Mouse (Mus musculus) T-cell, adult 2 months (primary cell): ENCODE results near the gene Pold1.

ENCODE experiments used
- DNase-seq: peaks from one replicate; pipeline ENCODE4 v3.0.0; 2022; ENCODE audit warnings: low spot score

The Pold1 gene

DNA sequence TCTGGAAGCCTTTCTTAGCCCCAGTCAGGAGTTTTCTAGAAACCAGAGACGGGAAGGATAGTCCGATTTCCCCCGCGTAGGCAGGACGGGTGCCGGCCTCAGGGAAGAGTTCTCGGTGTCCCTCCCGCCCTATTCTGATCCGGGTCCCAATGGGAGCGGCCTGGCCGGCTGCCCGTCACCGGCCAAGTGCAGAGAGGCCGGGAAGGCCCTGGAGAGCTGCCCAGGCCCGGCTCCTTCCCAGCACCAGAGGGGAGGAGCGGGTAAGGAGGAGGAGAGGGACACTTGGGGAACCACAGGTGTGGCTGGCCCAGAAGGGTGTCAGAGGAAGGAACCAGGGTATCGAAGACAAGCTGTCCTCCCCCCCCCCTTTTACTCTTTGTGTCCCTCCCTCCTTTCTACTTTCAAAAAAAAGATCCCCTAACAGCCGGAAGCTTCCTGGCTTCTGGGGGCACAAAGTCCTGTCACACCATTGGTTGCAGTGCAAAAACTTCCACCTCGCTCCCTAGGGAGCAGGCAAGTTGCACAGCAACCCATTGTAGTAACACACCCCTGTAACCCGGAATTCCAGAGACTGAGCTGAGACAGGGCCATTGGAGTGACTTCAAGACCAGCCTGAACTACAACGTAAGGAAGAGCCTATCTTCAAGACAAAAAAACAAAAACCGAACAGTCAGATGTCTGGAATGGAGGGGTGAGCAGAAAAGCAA is 23.4 kb downstream of the Pold1 start:
- DNase-seq = no peak

- DNase-seq = no peak
Measured at GRCm38 (mm10) chr7:44524502-44524901, 24.1 kb downstream of the Pold1 start, which contains the start of gene Mybpc2. Gene Mybpc2 (minus strand): TSS chr7:44524656.

DNA sequence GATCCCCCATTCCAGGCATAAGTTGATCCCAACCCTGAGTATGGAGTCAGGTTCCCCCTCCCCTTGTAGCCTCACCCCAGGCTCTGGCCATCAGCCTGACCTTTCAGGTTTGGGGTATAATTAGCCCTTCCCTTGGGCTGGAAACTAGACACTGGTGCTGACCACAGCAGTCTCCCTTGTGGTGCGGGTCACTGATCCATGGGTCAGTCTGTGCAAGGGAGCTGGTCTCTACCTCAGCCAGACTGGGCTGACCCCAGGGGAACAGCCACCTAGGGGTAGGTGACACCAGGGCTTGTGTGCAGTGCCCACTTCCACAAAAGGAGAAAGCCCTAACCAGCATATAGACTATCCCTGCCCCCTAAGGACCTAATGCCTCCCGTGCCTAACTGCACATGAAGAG is 25.6 kb downstream of the Pold1 start:
- no peak for DNase-seq

- DNase-seq = peak; percentile 53
Measured at GRCm38 (mm10) chr7:44521710-44522109, 26.9 kb downstream of the Pold1 start.

DNA sequence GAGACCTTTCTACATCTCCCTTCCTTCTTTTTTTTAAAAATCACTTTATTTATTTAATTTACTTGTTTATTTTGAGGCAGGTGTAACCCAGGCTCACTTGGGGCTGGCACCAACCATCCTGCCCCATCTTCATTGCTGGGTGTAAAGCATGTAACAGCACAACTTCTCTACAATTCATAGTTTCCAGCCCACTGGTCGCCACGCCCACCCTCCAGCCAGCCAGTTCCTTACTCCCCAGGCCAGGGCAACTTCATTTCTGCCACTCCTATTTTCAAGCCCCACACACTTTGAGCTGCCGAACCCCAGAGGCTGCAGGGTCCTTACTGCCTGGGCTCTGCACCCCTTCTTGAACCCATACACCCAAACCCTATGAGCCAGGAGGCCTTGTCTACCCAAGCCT is 27.7 kb downstream of the Pold1 start:
- DNase-seq = no peak

- DNase-seq = no peak
Measured at GRCm38 (mm10) chr7:44519240-44519913, 29.3 kb downstream of the Pold1 start.

- no peak for DNase-seq
Measured at GRCm38 (mm10) chr7:44507491-44507890, 41.2 kb downstream of the Pold1 start.

DNA sequence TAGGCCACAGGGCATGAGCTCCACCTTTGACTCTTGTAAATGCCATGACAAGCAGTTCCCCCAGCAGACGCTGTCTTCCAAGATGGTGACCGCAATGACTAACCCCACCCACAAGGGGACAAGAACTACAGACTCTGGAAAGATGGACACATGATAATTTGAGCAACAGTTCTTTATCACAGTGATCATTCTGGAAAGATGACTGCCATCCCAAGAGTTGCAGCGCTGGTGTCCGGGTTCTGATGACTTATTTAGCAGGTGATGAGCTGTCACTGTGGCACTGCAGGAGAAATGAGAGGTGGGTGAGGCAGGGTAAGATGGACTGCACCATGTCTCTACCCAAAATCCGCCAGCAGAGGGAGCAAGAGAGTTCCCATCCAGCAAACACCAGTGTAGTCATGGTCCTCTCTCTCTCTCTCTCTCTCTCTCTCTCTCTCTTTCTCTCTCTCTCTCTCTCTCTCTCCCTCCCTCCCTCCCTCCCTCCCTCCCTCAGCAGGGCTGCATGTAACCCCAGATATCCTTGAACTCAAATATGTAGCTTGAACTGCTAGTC is 47.0 kb downstream of the Pold1 start:
- peak; percentile 71 for DNase-seq

DNA sequence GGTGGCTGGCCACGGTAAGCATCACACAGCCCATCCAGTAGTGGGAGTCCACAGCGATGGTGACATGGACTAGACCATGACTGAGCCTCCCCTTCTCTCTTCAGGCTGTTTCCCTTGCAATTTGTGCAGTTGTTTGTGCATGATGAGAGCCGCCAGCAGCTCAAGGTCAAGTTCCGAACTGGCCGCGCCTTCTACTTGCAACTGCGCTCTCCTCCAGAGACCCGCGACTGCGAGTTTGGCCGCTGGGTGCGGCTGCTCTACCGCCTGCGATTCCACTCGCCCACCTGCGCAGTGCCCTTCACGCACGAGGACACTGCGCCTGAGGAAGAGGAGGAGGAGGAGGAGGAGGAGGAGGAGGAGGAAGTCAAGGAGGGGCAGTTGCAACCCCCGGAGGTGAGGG is 48.6 kb downstream of the Pold1 start:
- no peak for DNase-seq

GRCm38 (mm10) chr7:44498922-44499321 is 49.7 kb downstream of the Pold1 start:
- DNase-seq = no peak

DNA sequence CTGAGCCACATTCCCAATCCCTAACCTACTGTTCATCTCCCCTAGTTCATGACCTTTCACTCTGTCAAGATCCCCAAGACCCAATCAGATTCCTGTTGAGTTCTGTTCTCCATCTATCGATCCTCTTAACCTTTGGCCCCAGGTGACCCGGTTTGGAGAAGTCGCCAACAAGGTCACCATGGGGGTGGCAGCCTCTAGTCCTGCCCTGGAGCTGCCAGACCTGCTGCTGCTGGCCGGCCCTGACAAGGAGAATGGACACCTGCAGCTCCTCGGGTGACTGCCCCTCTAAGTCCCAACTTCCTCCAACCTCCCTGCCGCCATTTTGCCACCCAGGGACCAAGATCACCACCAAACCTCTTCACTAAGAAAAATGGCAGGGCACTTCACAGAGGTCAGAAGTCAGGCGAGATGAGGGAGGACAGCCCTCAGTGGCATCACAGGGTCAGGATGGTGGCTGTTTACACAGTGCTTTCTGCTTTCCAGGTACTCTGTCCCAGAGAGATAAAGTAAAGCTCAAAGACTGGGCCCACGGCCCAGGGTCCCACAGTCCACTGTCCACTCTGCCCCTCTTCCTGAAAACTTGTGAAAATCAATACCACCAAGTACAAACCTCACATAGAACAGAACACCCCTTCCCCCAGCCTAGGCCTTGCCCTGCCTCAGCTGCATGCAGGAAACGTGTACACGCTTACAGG is 51.1 kb downstream of the Pold1 start:
- DNase-seq = no peak

GRCm38 (mm10) chr7:44496771-44497109 is 51.9 kb downstream of the Pold1 start:
- DNase-seq = no peak

GRCm38 (mm10) chr7:44495992-44496770 is 52.5 kb downstream of the Pold1 start, which contains the start of the genes Emc10 and Fam71e1:
Gene Emc10 (minus strand): TSS chr7:44496529.
Gene Fam71e1 (plus strand): TSS chr7:44496581.
- peak; percentile 99 for DNase-seq

GRCm38 (mm10) chr7:44495086-44495485 is 53.6 kb downstream of the Pold1 start:
- no peak for DNase-seq

GRCm38 (mm10) chr7:44494681-44495080 is 54.0 kb downstream of the Pold1 start:
- no peak for DNase-seq

DNA sequence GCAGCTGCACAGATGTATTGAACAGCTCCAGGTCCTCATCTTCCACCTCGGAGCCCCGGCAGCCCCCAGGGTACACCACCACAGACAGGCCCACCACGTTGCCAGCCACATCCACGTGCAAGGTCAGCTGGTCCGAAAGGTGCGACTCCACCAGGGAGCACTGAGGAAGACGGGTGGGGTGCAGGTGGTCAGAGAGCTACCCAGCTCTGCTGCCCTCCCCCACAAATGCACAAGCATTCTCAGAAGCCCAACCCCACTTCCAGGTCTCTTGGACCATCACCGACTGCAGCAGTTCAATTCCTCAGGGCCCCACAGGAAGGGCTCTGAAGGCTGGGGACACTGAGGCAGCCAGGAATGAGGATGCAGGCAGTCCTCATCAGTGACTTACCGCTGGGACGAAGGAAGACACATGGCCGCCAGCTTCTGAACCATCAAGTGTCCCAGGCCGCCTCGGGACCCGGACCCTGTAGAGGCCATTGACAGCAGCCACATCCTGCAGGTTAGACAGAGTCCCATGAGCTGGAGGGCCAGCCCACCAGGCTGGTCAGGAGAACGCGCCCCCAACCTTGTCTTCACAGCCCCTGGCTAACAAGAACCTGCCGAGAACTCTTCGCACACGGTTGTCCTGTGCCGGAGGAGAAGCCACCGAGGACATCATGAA is 56.4 kb downstream of the Pold1 start:
- DNase-seq = no peak

GRCm38 (mm10) chr7:44491391-44491790 is 57.3 kb downstream of the Pold1 start:
- no peak for DNase-seq

DNA sequence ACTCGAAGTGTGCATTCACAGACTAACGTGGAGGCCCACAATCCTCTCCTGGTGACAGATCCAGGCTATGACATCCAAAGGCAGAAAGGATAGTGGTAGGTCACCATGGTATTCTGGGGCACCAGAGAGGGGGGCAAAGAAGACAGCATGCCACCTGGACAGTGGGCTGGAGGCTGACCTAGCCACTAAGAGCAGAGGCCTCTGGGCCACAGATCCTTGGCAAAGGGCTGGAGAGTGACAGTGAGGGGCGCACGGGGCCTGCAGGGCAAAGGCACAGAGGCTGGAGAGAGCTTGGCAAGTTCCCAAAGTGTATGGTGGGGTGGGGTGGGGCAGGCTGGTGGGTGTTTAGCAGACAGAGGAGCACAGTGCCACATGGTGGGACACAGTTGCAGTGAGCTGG is 58.4 kb downstream of the Pold1 start:
- no peak for DNase-seq

- DNase-seq = no peak
Measured at GRCm38 (mm10) chr7:44488545-44488944, 60.1 kb downstream of the Pold1 start.

GRCm38 (mm10) chr7:44487936-44488335 is 60.7 kb downstream of the Pold1 start:
- DNase-seq = no peak

- DNase-seq = no peak
Measured at GRCm38 (mm10) chr7:44486927-44487575, 61.6 kb downstream of the Pold1 start.
